8 mouse cellular contexts compared by ENCODE assay signal in genomic region chr7:12909498-12909962, GRCm38 (mm10). TPM values are rescaled to one million over a fixed set of nuclear protein-coding genes. Genes with fewer than 3 reads are reported as not detected.
DNase-seq lines count a peak whose midpoint lies in the region; ATAC-seq and TF ChIP-seq lines count a peak whose summit lies in the region.

No protein-coding gene starts in this region.

- TF ChIP-seq POLR2A in ES-Bruce4 (IDR thresholded peaks at IDR 0.05; ENCODE audit: insufficient read depth, low read length) = peak; percentile 33
- no peak for TF ChIP-seq POLR2A in lung, adult 2 months (IDR thresholded peaks at IDR 0.05; ENCODE audit: borderline replicate concordance, extremely low read depth, low read depth, low read length)

- DNase-seq in cerebellum, adult 11 months = peak; percentile 74
- peak; percentile 80 to 83 for DNase-seq in heart, postnatal 36 days
- peak; percentile 68 to 91 for DNase-seq in layer of hippocampus, adult 18-20 months (ENCODE audit: low spot score in 2 of 2)
- peak; percentile 71 for DNase-seq in lung, adult 2 months
- DNase-seq in testis, postnatal 10 days (ENCODE audit: low spot score) = peak; percentile 87

- peaks cover 34% of the 10 kb centered on the region for H3K36me3 ChIP-seq in ES-Bruce4 (ENCODE audit: control insufficient read depth, insufficient read depth, low read length, poor library complexity, severe bottlenecking)
- peaks cover 17% of the 10 kb centered on the region for H3K36me3 ChIP-seq in forebrain, embryonic 16.5 days (ENCODE audit: control insufficient read depth, insufficient read depth)
- H3K36me3 ChIP-seq in neural tube, embryonic 15.5 days = peaks cover 43% of the 10 kb centered on the region

- intact Hi-C loops in heart, postnatal 36 days (cut with DNase I) = loop anchor here (1.0 to 2.0 kb wide), 2 partner anchors 100 to 137 kb away; no protein-coding TSS in a partner anchor

- ATAC-seq in forebrain, embryonic 16.5 days = peak; percentile 48
- peak; percentile 38 for ATAC-seq in neural tube, embryonic 15.5 days (ENCODE audit: low FRiP score)

- H3K4me3 ChIP-seq in ES-Bruce4 (ENCODE audit: low read depth, low read length) = peak overlapping the region; percentile 90
- H3K4me3 ChIP-seq in forebrain, embryonic 16.5 days (replicated peaks; ENCODE audit: low read length) = peak overlapping the region; percentile 61
- H3K4me3 ChIP-seq in lung, adult 2 months (replicated peaks; ENCODE audit: extremely low read depth, low read depth, low read length) = peak overlapping the region; percentile 40
- peak overlapping the region; percentile 52 for H3K4me3 ChIP-seq in neural tube, embryonic 15.5 days (replicated peaks)

- no peaks in the 10 kb centered on the region for H3K27me3 ChIP-seq in ES-Bruce4 (ENCODE audit: control insufficient read depth, insufficient read depth, low read length, poor library complexity, severe bottlenecking)
- no peaks in the 10 kb centered on the region for H3K27me3 ChIP-seq in forebrain, embryonic 16.5 days (replicated peaks; ENCODE audit: control insufficient read depth, insufficient read depth, low read length)
- no peaks in the 10 kb centered on the region for H3K27me3 ChIP-seq in neural tube, embryonic 15.5 days (replicated peaks)

- peak overlapping the region; percentile 62 for H3K4me2 ChIP-seq in forebrain, embryonic 16.5 days (ENCODE audit: low read length)
- H3K4me2 ChIP-seq in neural tube, embryonic 15.5 days = peak overlapping the region; percentile 65

- peak; percentile 6 for TF ChIP-seq CTCF in ES-Bruce4 (IDR thresholded peaks at IDR 0.05; ENCODE audit: low read depth, low read length)
- peak; percentile 34; the same call in 1 of the 2 replicates for TF ChIP-seq CTCF in lung, adult 2 months (IDR thresholded peaks at IDR 0.05; ENCODE audit: insufficient read depth, low read length)

- no peaks in the 10 kb centered on the region for H3K9me3 ChIP-seq in ES-Bruce4 (replicated peaks; ENCODE audit: control insufficient read depth, insufficient read depth, low read length, poor library complexity, severe bottlenecking)
- H3K9me3 ChIP-seq in forebrain, embryonic 16.5 days (ENCODE audit: control insufficient read depth, low read length) = no peaks in the 10 kb centered on the region
- no peaks in the 10 kb centered on the region for H3K9me3 ChIP-seq in neural tube, embryonic 15.5 days (replicated peaks)

- WGBS in forebrain, embryonic 16.5 days = 39% methylated on average over 7 of the region's 7 CpGs
- whole genome bisulfite sequencing in lung, adult 2 months = 33% methylated on average over 7 of the region's 7 CpGs
- WGBS in neural tube, embryonic 15.5 days = 41% methylated on average over 7 of the region's 7 CpGs

- no peaks in the 10 kb centered on the region for H3K4me1 ChIP-seq in ES-Bruce4 (ENCODE audit: control insufficient read depth, insufficient read depth, low read length)
- peaks cover 4% of the 10 kb centered on the region for H3K4me1 ChIP-seq in forebrain, embryonic 16.5 days (replicated peaks; ENCODE audit: control insufficient read depth, insufficient read depth, low read length)
- H3K4me1 ChIP-seq in lung, adult 2 months (ENCODE audit: control insufficient read depth, insufficient read depth, low read length) = no peaks in the 10 kb centered on the region
- H3K4me1 ChIP-seq in neural tube, embryonic 15.5 days = peaks cover 12% of the 10 kb centered on the region

- peak overlapping the region; percentile 36 for H3K9ac ChIP-seq in ES-Bruce4 (ENCODE audit: low read depth, poor library complexity, severe bottlenecking)
- peak overlapping the region; percentile 73 for H3K9ac ChIP-seq in forebrain, embryonic 16.5 days (replicated peaks; ENCODE audit: low read depth, low read length)
- H3K9ac ChIP-seq in neural tube, embryonic 15.5 days (replicated peaks) = peak overlapping the region; percentile 59

- no peak for TF ChIP-seq EP300 in ES-Bruce4 (IDR thresholded peaks at IDR 0.05; ENCODE audit: insufficient read depth, low read depth, low read length)

- H3K27ac ChIP-seq in ES-Bruce4 (ENCODE audit: insufficient read depth, low read length) = peak overlapping the region; percentile 79
- H3K27ac ChIP-seq in forebrain, embryonic 16.5 days (ENCODE audit: low read length) = peak overlapping the region; percentile 91
- peak overlapping the region; percentile 92 for H3K27ac ChIP-seq in neural tube, embryonic 15.5 days (replicated peaks)

RNA-seq across cellular contexts. Expression of gene Zscan22, which starts 11.9 kb away (rescaled TPM):
- polyA plus RNA-seq in ES-Bruce4 (2011; ENCODE audit: insufficient read depth, insufficient read length, low read depth, missing spikeins) = 10.0 and 10.7 TPM in 2 replicates
- 13.8 and 15.0 TPM in 2 replicates for polyA plus RNA-seq in forebrain, embryonic 16.5 days (2015; fragmentation: Nextera tagmentation; extraction: Ambion mirVana)
- total RNA-seq in heart, postnatal 36 days (2021) = 1 to 10 TPM; 4.4 to 4.9 TPM
- 10 to 100 TPM; 15.9 to 17.4 TPM for total RNA-seq in layer of hippocampus, adult 18-20 months (2021)
- 8.4 and 8.5 TPM in 2 replicates for polyA plus RNA-seq in lung, adult 2 months (2012; rRNA removed)
- polyA plus RNA-seq in neural tube, embryonic 15.5 days (2015; fragmentation: Nextera tagmentation; extraction: Ambion mirVana) = 9.8 and 13.6 TPM in 2 replicates

RNA-seq across cellular contexts. Expression of gene Rps5, which starts 12.6 kb away (rescaled TPM):
- 1,704 and 1,789 TPM in 2 replicates for polyA plus RNA-seq in ES-Bruce4 (2011; ENCODE audit: insufficient read depth, insufficient read length, low read depth, missing spikeins)
- 660 and 678 TPM in 2 replicates for polyA plus RNA-seq in forebrain, embryonic 16.5 days (2015; fragmentation: Nextera tagmentation; extraction: Ambion mirVana)
- 100 to 1,000 TPM; 550 to 562 TPM for total RNA-seq in heart, postnatal 36 days (2021)
- 100 to 1,000 TPM; 427 to 466 TPM for total RNA-seq in layer of hippocampus, adult 18-20 months (2021)
- polyA plus RNA-seq in lung, adult 2 months (2012; rRNA removed) = 1,316 and 1,420 TPM in 2 replicates
- 564 and 667 TPM in 2 replicates for polyA plus RNA-seq in neural tube, embryonic 15.5 days (2015; fragmentation: Nextera tagmentation; extraction: Ambion mirVana)

RNA-seq across cellular contexts. Expression of gene Rnf225, which starts 17.7 kb away (rescaled TPM):
- polyA plus RNA-seq in ES-Bruce4 (2011; ENCODE audit: insufficient read depth, insufficient read length, low read depth, missing spikeins) = 0.37 and 0.84 TPM in 2 replicates
- polyA plus RNA-seq in forebrain, embryonic 16.5 days (2015; fragmentation: Nextera tagmentation; extraction: Ambion mirVana) = 0.65 and 0.67 TPM in 2 replicates
- under 1 TPM; 0.25 to 0.38 TPM for total RNA-seq in heart, postnatal 36 days (2021)
- total RNA-seq in layer of hippocampus, adult 18-20 months (2021) = under 1 TPM; 0.71 to 0.97 TPM
- 2.3 and 7.0 TPM in 2 replicates for polyA plus RNA-seq in lung, adult 2 months (2012; rRNA removed)
- polyA plus RNA-seq in neural tube, embryonic 15.5 days (2015; fragmentation: Nextera tagmentation; extraction: Ambion mirVana) = 0.96 and 1.1 TPM in 2 replicates

RNA-seq across cellular contexts. Expression of gene Zfp128, which starts 28.6 kb away (rescaled TPM):
- 1.2 and 1.6 TPM in 2 replicates for polyA plus RNA-seq in ES-Bruce4 (2011; ENCODE audit: insufficient read depth, insufficient read length, low read depth, missing spikeins)
- 9.0 and 10.2 TPM in 2 replicates for polyA plus RNA-seq in forebrain, embryonic 16.5 days (2015; fragmentation: Nextera tagmentation; extraction: Ambion mirVana)
- 1 to 10 TPM; 3.0 to 3.6 TPM for total RNA-seq in heart, postnatal 36 days (2021)
- 1 to 10 TPM; 7.1 to 7.3 TPM for total RNA-seq in layer of hippocampus, adult 18-20 months (2021)
- 0.74 and 1.2 TPM in 2 replicates for polyA plus RNA-seq in lung, adult 2 months (2012; rRNA removed)
- polyA plus RNA-seq in neural tube, embryonic 15.5 days (2015; fragmentation: Nextera tagmentation; extraction: Ambion mirVana) = 6.7 and 7.5 TPM in 2 replicates

RNA-seq across cellular contexts. Expression of gene Zfp324, which starts 56.1 kb away (rescaled TPM):
- polyA plus RNA-seq in ES-Bruce4 (2011; ENCODE audit: insufficient read depth, insufficient read length, low read depth, missing spikeins) = 1.5 and 2.3 TPM in 2 replicates
- 16.8 and 17.4 TPM in 2 replicates for polyA plus RNA-seq in forebrain, embryonic 16.5 days (2015; fragmentation: Nextera tagmentation; extraction: Ambion mirVana)
- total RNA-seq in heart, postnatal 36 days (2021) = 1 to 10 TPM; 2.8 to 3.7 TPM
- total RNA-seq in layer of hippocampus, adult 18-20 months (2021) = 10 to 100 TPM; 10.1 to 12.7 TPM
- polyA plus RNA-seq in lung, adult 2 months (2012; rRNA removed) = 6.1 and 6.8 TPM in 2 replicates
- 13.1 and 13.3 TPM in 2 replicates for polyA plus RNA-seq in neural tube, embryonic 15.5 days (2015; fragmentation: Nextera tagmentation; extraction: Ambion mirVana)

Comparison
In these comparisons a context has a peak if more than half of its experiments do, and no peak if none do; other contexts are left out.
1. Peak in every context shown above with its lines: DNase-seq, ATAC-seq, H3K4me3 ChIP-seq and H3K27ac ChIP-seq.
2. H3K4me3 ChIP-seq: peak in every context shown above with its lines; median percentile 90 in ES-Bruce4; 61 in forebrain, embryonic 16.5 days; 52 in neural tube, embryonic 15.5 days; 40 in lung, adult 2 months.